Mouse (Mus musculus) lung, embryonic 14.5 days (tissue): ENCODE results near the gene Rcan2. TPM values are rescaled to one million over a fixed set of nuclear protein-coding genes. Genes with fewer than 3 reads are reported as not detected.

Experiments used
- ATAC-seq: fragments of 200-750 bp; cut with Nextera tagmentation; 2 replicates; pipeline ENCODE4 v1.8.0; 2017; ENCODE audit warnings: mild to moderate bottlenecking, moderate TSS enrichment, moderate library complexity; ENCODE audit not compliant: insufficient read depth
- DNase-seq: peaks from one replicate; pipeline ENCODE4 v3.0.0-alpha.2; 2015
- H3K27ac ChIP-seq: fragments of 300-500 bp; sonication (generic); 2 replicates; pipeline ENCODE4 v1.5.1; 2014; ENCODE audit warnings: low read depth, mild to moderate bottlenecking, moderate library complexity
- H3K27me3 ChIP-seq: fragments of 300-500 bp; sonication (generic); 2 replicates; pipeline ENCODE4 v1.6.1; 2014; ENCODE audit warnings: low read length, control low read depth; ENCODE audit not compliant: insufficient read depth
- H3K36me3 ChIP-seq: fragments of 300-500 bp; sonication (generic); 2 replicates; pipeline ENCODE4 v1.6.1; 2014; ENCODE audit warnings: control low read depth; ENCODE audit not compliant: insufficient read depth
- H3K4me1 ChIP-seq: fragments of 300-500 bp; sonication (generic); 2 replicates; pipeline ENCODE4 v1.6.1; 2014; ENCODE audit warnings: antibody characterized with exemption, control low read depth; ENCODE audit not compliant: insufficient read depth
- H3K4me2 ChIP-seq: fragments of 300-500 bp; sonication (generic); 2 replicates; pipeline ENCODE4 v1.6.1; 2014; ENCODE audit warnings: mild to moderate bottlenecking
- H3K4me3 ChIP-seq: fragments of 300-500 bp; sonication (generic); 2 replicates; pipeline ENCODE4 v1.5.1; 2014; ENCODE audit warnings: low read depth, low read length
- H3K9ac ChIP-seq: fragments of 300-500 bp; sonication (generic); 2 replicates; pipeline ENCODE4 v1.6.1; 2014
- H3K9me3 ChIP-seq: fragments of 300-500 bp; sonication (generic); 2 replicates; pipeline ENCODE4 v1.6.1; 2016; ENCODE audit warnings: low read depth, low read length, control low read depth
- CTCF ChIP-seq: IDR thresholded peaks from 2 replicates; pipeline ENCODE4 v1.5.1; 2016; ENCODE audit warnings: antibody characterized with exemption, low read depth
- WGBS: fragments of 180-500 bp; shearing (Covaris S2); extraction: QIAGEN DNeasy Blood & Tissue Kit; methylation state at CpG from one replicate; pipeline ENCODE4 v1.1.7; 2014; 5-methylcytosine and 5-hydroxymethylcytosine counted together
- polyA plus RNA-seq: library from polyadenylated mRNA; unstranded; fragments of >200 nt; fragmentation: Nextera tagmentation; extraction: Ambion mirVana; gene quantifications from 2 replicates; pipeline ENCODE4 v1.2.1, GENCODE M21; 2014

Rcan2 gene
- polyA plus RNA-seq, 1 experiment from 2014 or later, result 3.7 TPM

GRCm38 (mm10) chr17:44013756-44014510 lies 212.8 kb downstream of the Rcan2 start:
- DNase-seq (no peak), ATAC-seq (no peak)
- Histone ChIP-seq H3K9ac (no peak overlapping the region), H3K9me3 (no peaks in the 10 kb centered on the region), H3K27me3 (no peaks in the 10 kb centered on the region), H3K4me3 (no peak overlapping the region), H3K4me2 (no peak overlapping the region), H3K36me3 (no peaks in the 10 kb centered on the region), H3K27ac (no peak overlapping the region), H3K4me1 (no peaks in the 10 kb centered on the region)
- 69% methylated on average over 4 of the region's 4 CpGs for WGBS
- no peak for TF ChIP-seq CTCF

GRCm38 (mm10) chr17:44016314-44016713 lies 215.2 kb downstream of the Rcan2 start:
- Histone ChIP-seq H3K4me1 (no peaks in the 10 kb centered on the region), H3K27ac (no peak overlapping the region), H3K4me2 (no peak overlapping the region), H3K9ac (no peak overlapping the region), H3K36me3 (no peaks in the 10 kb centered on the region), H3K27me3 (no peaks in the 10 kb centered on the region), H3K9me3 (no peaks in the 10 kb centered on the region), H3K4me3 (no peak overlapping the region)
- 41% methylated on average over 5 of the region's 5 CpGs for WGBS
- TF ChIP-seq CTCF, result no peak
- no peak for ATAC-seq
- DNase-seq, result no peak

GRCm38 (mm10) chr17:44020707-44021220 lies 219.6 kb downstream of the Rcan2 start:
- Histone ChIP-seq H3K27ac (no peak overlapping the region), H3K9ac (no peak overlapping the region), H3K4me1 (no peaks in the 10 kb centered on the region), H3K27me3 (no peaks in the 10 kb centered on the region), H3K4me3 (no peak overlapping the region), H3K36me3 (no peaks in the 10 kb centered on the region), H3K4me2 (no peak overlapping the region), H3K9me3 (no peaks in the 10 kb centered on the region)
- DNase-seq (no peak), ATAC-seq (no peak)
- WGBS, result 59% methylated on average over 6 of the region's 6 CpGs
- no peak for TF ChIP-seq CTCF

- H3K4me1 ChIP-seq, result no peaks in the 10 kb centered on the region
- ATAC-seq (no peak), DNase-seq (no peak)
- no peak overlapping the region for H3K4me3 ChIP-seq
- no peak for TF ChIP-seq CTCF
- 65% methylated on average over 2 of the region's 2 CpGs for WGBS
- no peak overlapping the region for H3K27ac ChIP-seq
- H3K4me2 ChIP-seq, result no peak overlapping the region
- H3K27me3 ChIP-seq, result no peaks in the 10 kb centered on the region
- H3K9me3 ChIP-seq, result no peaks in the 10 kb centered on the region
- H3K9ac ChIP-seq, result no peak overlapping the region
- H3K36me3 ChIP-seq, result no peaks in the 10 kb centered on the region
Measured at GRCm38 (mm10) chr17:44023842-44024241, 222.7 kb downstream of the Rcan2 start.

- H3K27ac ChIP-seq, result no peak overlapping the region
- no peaks in the 10 kb centered on the region for H3K9me3 ChIP-seq
- TF ChIP-seq CTCF, result no peak
- DNase-seq (no peak), ATAC-seq (no peak)
- H3K4me2 ChIP-seq, result no peak overlapping the region
- H3K27me3 ChIP-seq, result no peaks in the 10 kb centered on the region
- 61% methylated on average over 2 of the region's 2 CpGs for WGBS
- H3K4me1 ChIP-seq, result no peaks in the 10 kb centered on the region
- H3K9ac ChIP-seq, result no peak overlapping the region
- no peak overlapping the region for H3K4me3 ChIP-seq
- H3K36me3 ChIP-seq, result no peaks in the 10 kb centered on the region
Measured at GRCm38 (mm10) chr17:44025011-44025410, 223.9 kb downstream of the Rcan2 start.

- H3K9ac ChIP-seq, result no peak overlapping the region
- no peak for TF ChIP-seq CTCF
- DNase-seq (no peak), ATAC-seq (no peak)
- no peaks in the 10 kb centered on the region for H3K27me3 ChIP-seq
- peak overlapping the region; percentile 65; the same call in 1 of the 2 replicates for H3K27ac ChIP-seq
- 56% methylated on average over 6 of the region's 6 CpGs for WGBS
- H3K4me3 ChIP-seq, result no peak overlapping the region
- no peaks in the 10 kb centered on the region for H3K9me3 ChIP-seq
- no peaks in the 10 kb centered on the region for H3K36me3 ChIP-seq
- no peak overlapping the region for H3K4me2 ChIP-seq
- H3K4me1 ChIP-seq, result no peaks in the 10 kb centered on the region
Measured at GRCm38 (mm10) chr17:44025935-44026334, 224.8 kb downstream of the Rcan2 start.

GRCm38 (mm10) chr17:44026378-44026777 lies 225.2 kb downstream of the Rcan2 start:
- Histone ChIP-seq H3K27ac (peak overlapping the region; percentile 65; the same call in 1 of the 2 replicates), H3K4me2 (no peak overlapping the region), H3K4me3 (no peak overlapping the region), H3K4me1 (no peaks in the 10 kb centered on the region), H3K9ac (no peak overlapping the region), H3K9me3 (no peaks in the 10 kb centered on the region), H3K36me3 (no peaks in the 10 kb centered on the region), H3K27me3 (no peaks in the 10 kb centered on the region)
- DNase-seq (no peak), ATAC-seq (no peak)
- TF ChIP-seq CTCF, result no peak
- WGBS, result 38% methylated on average over 5 of the region's 5 CpGs
